Mouse (Mus musculus): ENCODE results near the gene Slc9a1.

GRCm38 (mm10) chr4:133388781-133389552, 19.5 kb downstream of the Slc9a1 start:
- TF ChIP-seq CTCF (IDR thresholded peaks at IDR 0.05; ENCODE audit: extremely low read depth, insufficient read depth, low read length) (no peak), POLR2A (IDR thresholded peaks at IDR 0.05; ENCODE audit: extremely low read depth, insufficient read depth, low read length) (no peak)

All from cortical plate, adult 2 months (tissue).